Mouse (Mus musculus) stomach, postnatal 0 days (tissue): Measurements from ENCODE around the gene Arl5a.

Experiments used
- CTCF ChIP-seq: IDR thresholded peaks from 2 replicates; pipeline ENCODE4 v1.5.1; 2016; ENCODE audit warnings: antibody characterized with exemption, low read depth, mild to moderate bottlenecking, moderate library complexity
- EP300 ChIP-seq: optimal IDR thresholded peaks from 2 replicates; pipeline ENCODE3; 2016; ENCODE audit warnings: antibody characterized with exemption

DNA sequence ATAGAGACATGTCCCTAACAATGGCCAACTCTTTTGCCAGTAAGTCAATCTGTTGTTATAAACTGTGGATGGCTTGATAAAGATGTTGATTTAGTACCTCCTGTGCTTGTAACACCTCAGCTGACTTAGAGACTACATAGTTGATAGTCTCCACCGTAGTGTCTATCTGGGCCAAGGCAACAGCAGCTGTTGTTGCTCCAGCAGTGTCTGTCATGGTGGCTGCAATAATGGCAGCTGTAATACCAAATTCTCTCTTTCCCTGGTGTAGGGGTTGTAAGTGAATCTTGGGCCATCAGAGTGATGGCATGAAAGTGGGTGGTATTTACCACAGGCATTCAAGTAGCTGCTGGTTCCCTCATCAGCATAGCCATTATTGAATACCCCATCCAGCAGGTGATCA is 73.7 kb downstream of the Arl5a start:
- TF ChIP-seq CTCF, result no peak
- no peak for TF ChIP-seq EP300
